Mouse (Mus musculus): Measurements from ENCODE around the gene Vwa3b. TPM values are rescaled to one million over a fixed set of nuclear protein-coding genes. Genes with fewer than 3 reads are reported as not detected.
"Not testable (repeated sequence)": the region's sequence is repeated elsewhere in the genome, so short reads cannot be mapped to it uniquely, and the experiment has no call there.

The Vwa3b gene
- polyA plus RNA-seq, 1 experiment from 2014 or later, result 0.21 TPM

- no peaks in the 10 kb centered on the region for H3K27me3 ChIP-seq (ENCODE audit: low read depth, poor library complexity, severe bottlenecking)
- H3K4me3 ChIP-seq, result no peak overlapping the region
- H3K9me3 ChIP-seq (replicated peaks), result no peaks in the 10 kb centered on the region
- 66% methylated on average over 6 of the region's 6 CpGs for WGBS
- H3K27ac ChIP-seq (replicated peaks), result no peak overlapping the region; the same call in 1 of the 2 replicates
- no peaks in the 10 kb centered on the region for H3K36me3 ChIP-seq
- DNase-seq (ENCODE audit: low spot score), result no peak
- H3K4me1 ChIP-seq, result peaks cover 5% of the 10 kb centered on the region; the same call in 1 of the 2 replicates
Measured at GRCm38 (mm10) chr1:36996561-36997213, 29.7 kb upstream of the Vwa3b start.

DNA sequence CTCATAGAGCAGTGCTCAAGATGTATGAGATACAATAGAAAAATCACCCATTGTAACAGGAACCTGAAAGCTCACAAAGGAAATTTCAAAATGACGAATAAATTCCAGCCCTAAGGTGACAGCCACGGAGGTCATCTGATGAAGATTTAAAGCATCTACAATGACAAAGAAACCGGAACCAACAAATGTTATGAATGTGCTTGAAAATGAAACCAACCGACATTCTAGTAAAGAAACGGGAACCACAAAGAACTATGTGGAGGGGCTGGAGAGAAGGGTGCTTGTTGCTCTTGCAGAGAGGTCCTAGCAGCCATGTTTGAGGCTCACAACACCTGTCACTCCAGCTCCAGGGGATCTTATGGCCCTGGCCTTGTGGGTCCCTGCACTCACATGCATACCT lies 26.1 kb upstream of the Vwa3b start:
- Histone ChIP-seq H3K4me3 (no peak overlapping the region), H3K4me1 (peaks cover 8% of the 10 kb centered on the region; the same call in 1 of the 2 replicates), H3K36me3 (no peaks in the 10 kb centered on the region), H3K27me3 (ENCODE audit: low read depth, poor library complexity, severe bottlenecking) (no peaks in the 10 kb centered on the region), H3K9me3 (replicated peaks) (no peaks in the 10 kb centered on the region), H3K27ac (replicated peaks) (no peak overlapping the region)
- DNase-seq (ENCODE audit: low spot score), result no peak
- 79% methylated on average over 5 of the region's 5 CpGs for WGBS

GRCm38 (mm10) chr1:37001636-37002315 lies 24.6 kb upstream of the Vwa3b start:
- Histone ChIP-seq H3K9me3 (replicated peaks) (no peaks in the 10 kb centered on the region), H3K4me1 (peaks cover 8% of the 10 kb centered on the region; the same call in 1 of the 2 replicates), H3K27ac (replicated peaks) (no peak overlapping the region), H3K36me3 (no peaks in the 10 kb centered on the region), H3K27me3 (ENCODE audit: low read depth, poor library complexity, severe bottlenecking) (no peaks in the 10 kb centered on the region), H3K4me3 (no peak overlapping the region)
- 40% methylated on average over 7 of the region's 7 CpGs for WGBS
- DNase-seq (ENCODE audit: low spot score), result no peak

DNA sequence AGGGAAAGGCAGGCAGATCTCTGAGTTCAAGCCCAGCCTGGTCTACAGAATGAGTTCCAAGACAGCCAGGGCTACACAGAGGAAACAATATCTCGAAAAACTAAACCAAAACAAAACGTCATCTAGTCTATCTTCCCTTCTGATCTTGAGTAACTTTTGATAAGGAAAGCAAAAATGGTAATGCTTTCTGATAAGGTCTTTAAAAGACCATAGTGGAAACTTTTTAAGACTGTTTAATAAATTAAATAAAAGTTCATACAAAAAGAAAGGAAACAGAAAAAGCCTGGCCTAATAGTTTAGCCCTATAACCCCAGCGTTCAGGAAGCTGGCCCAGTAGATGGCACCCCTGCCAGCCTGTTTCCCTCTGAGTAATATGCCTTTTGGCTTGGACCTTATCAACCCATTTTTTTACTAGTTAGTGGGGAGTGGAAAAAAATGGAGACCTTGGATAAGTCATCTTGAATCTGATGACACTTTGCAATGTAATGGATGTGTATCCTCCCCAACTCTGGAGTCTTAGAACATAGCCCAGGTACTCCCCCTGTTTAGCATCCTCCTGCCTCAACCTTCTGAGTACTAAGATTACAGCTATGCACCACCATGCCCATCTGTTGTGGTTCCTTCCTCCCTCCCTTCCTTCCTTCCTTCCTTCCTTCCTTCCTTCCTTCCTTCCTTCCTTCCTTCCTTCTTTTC lies 23.9 kb upstream of the Vwa3b start:
- Histone ChIP-seq H3K9me3 (replicated peaks) (no peaks in the 10 kb centered on the region), H3K27me3 (ENCODE audit: low read depth, poor library complexity, severe bottlenecking) (no peaks in the 10 kb centered on the region), H3K27ac (replicated peaks) (no peak overlapping the region), H3K36me3 (no peaks in the 10 kb centered on the region), H3K4me3 (no peak overlapping the region), H3K4me1 (peaks cover 8% of the 10 kb centered on the region; the same call in 1 of the 2 replicates)
- no peak for DNase-seq (ENCODE audit: low spot score)
- WGBS, result 74% methylated on average over 3 of the region's 3 CpGs

DNA sequence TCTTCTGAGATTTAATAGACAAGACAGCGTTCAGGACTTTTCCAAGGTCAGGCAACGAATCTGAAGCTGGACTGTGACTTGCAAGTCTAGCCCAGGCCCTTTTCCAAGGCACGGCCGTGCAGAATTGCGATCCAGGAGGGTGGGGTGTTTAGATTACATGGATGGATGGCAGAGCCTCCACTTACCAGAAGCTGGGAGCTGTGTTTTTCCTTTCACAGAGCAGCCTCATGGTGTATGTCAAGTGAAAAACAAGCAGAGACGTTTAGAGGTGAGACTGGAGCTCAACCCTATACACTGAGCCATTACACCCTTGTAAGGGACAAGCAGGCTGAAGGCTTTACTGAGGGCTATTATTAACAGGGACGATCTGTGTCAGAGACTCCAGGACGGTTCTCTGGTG lies 21.9 kb upstream of the Vwa3b start:
- H3K9me3 ChIP-seq (replicated peaks), result no peaks in the 10 kb centered on the region
- H3K4me1 ChIP-seq, result peaks cover 8% of the 10 kb centered on the region; the same call in 1 of the 2 replicates
- H3K4me3 ChIP-seq, result no peak overlapping the region
- DNase-seq (ENCODE audit: low spot score), result no peak
- no peaks in the 10 kb centered on the region for H3K36me3 ChIP-seq
- 84% methylated on average over 8 of the region's 8 CpGs for WGBS
- H3K27ac ChIP-seq (replicated peaks), result no peak overlapping the region
- H3K27me3 ChIP-seq (ENCODE audit: low read depth, poor library complexity, severe bottlenecking), result no peaks in the 10 kb centered on the region

DNA sequence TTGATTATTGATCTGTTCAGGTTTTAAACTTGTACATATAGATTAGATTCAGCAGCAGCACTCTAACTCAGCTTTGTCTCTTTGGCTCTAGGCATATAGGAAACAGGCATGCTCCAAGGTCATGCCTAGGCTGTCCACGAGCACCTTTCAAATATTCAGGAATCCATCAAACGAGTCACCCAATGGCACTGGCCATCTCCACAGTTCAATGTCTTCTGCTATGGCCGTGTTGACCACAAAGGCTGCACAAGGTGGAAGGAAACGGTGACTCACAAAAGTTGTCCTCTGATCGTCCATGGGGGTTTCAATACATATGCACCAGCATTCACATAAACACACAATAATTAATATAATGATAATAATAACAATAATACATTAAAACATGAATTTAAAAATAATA lies 21.4 kb upstream of the Vwa3b start:
- Histone ChIP-seq H3K27me3 (ENCODE audit: low read depth, poor library complexity, severe bottlenecking) (no peaks in the 10 kb centered on the region), H3K36me3 (no peaks in the 10 kb centered on the region), H3K4me1 (peaks cover 8% of the 10 kb centered on the region; the same call in 1 of the 2 replicates), H3K27ac (replicated peaks) (no peak overlapping the region), H3K4me3 (no peak overlapping the region), H3K9me3 (replicated peaks) (no peaks in the 10 kb centered on the region)
- DNase-seq (ENCODE audit: low spot score), result no peak
- WGBS, result 90% methylated on average over 5 of the region's 5 CpGs

DNA sequence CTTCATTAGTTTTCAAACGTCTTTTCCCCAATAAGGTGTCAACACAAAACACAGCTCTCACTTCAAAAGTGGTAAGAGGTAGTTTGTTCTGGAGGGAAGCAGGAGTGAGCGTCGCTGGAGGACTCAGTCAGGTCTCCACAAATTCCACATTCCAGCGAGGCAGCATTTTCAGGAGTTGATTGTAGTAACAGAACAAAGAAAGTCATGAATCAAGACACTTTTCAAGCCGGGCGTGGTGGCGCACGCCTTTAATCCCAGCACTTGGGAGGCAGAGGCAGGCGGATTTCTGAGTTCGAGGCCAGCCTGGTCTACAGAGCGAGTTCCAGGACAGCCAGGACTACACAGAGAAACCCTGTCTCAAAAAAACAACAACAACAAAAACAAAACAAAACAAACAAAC lies 19.9 kb upstream of the Vwa3b start:
- H3K4me3 ChIP-seq; H3K36me3 ChIP-seq; H3K27me3 ChIP-seq (ENCODE audit: low read depth, poor library complexity, severe bottlenecking); DNase-seq (ENCODE audit: low spot score); H3K27ac ChIP-seq (replicated peaks); H3K9me3 ChIP-seq (replicated peaks); H3K4me1 ChIP-seq: not testable (repeated sequence)
- 92% methylated on average over 11 of the region's 11 CpGs for WGBS

DNA sequence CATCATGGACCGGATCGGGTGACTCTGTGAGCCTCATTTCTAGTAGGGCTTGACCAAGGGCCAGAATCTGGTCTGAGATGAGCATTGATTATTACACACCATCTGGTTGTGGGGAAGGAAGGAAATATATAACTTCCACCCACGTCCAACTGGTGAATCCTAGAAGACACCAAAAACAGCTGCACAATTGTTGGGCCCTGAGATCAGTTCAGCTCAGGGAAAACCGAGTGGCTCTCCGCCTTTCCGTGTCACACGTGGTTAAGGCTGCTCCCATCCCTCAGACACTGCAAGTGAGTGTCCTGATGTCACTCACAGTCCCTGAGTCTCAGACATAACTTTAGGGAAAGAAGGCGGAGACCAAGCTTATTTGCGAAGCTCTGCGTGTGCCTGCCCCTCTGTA lies 16.5 kb upstream of the Vwa3b start:
- 82% methylated on average over 10 of the region's 10 CpGs for WGBS
- H3K36me3 ChIP-seq, result no peaks in the 10 kb centered on the region
- no peak overlapping the region for H3K27ac ChIP-seq (replicated peaks)
- DNase-seq (ENCODE audit: low spot score), result no peak
- H3K4me3 ChIP-seq, result no peak overlapping the region
- H3K4me1 ChIP-seq, result no peaks in the 10 kb centered on the region
- no peaks in the 10 kb centered on the region for H3K27me3 ChIP-seq (ENCODE audit: low read depth, poor library complexity, severe bottlenecking)
- no peaks in the 10 kb centered on the region for H3K9me3 ChIP-seq (replicated peaks)

DNA sequence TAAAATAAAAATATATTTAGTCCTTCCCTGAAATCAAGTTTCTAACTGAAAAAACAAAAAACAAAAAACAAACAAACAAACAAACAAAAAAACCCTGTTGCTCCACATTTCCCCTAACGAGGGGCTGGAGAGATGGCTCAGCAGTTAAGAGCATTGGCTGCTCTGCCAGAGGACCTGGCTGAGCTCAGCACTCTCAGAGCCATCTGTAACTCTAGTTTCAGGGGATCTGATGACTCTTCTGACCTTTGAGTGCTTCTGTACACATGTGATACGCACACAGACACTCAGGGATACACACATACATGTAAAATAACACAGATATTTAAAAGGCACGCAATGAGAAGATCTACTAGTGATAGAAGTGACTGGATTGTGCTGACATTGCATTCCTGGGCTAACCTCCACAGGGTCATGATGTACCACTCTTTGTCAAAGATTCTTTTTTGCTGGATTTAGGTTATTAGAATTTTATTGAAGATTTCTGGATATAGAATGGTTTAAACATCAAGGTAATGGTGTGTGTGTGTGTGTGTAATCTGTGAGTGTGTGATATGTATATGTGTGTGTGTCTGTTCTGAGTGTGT lies 14.7 kb upstream of the Vwa3b start:
- WGBS, result 77% methylated on average over 3 of the region's 3 CpGs
- H3K27ac ChIP-seq (replicated peaks), result no peak overlapping the region
- H3K4me3 ChIP-seq, result no peak overlapping the region
- no peaks in the 10 kb centered on the region for H3K9me3 ChIP-seq (replicated peaks)
- no peaks in the 10 kb centered on the region for H3K27me3 ChIP-seq (ENCODE audit: low read depth, poor library complexity, severe bottlenecking)
- no peak for DNase-seq (ENCODE audit: low spot score)
- H3K36me3 ChIP-seq, result no peaks in the 10 kb centered on the region
- no peaks in the 10 kb centered on the region for H3K4me1 ChIP-seq

- DNase-seq (ENCODE audit: low spot score), result no peak
- 91% methylated on average over 2 of the region's 2 CpGs for WGBS
- Histone ChIP-seq H3K4me1 (no peaks in the 10 kb centered on the region), H3K27me3 (ENCODE audit: low read depth, poor library complexity, severe bottlenecking) (no peaks in the 10 kb centered on the region), H3K4me3 (no peak overlapping the region), H3K36me3 (no peaks in the 10 kb centered on the region), H3K9me3 (replicated peaks) (no peaks in the 10 kb centered on the region), H3K27ac (replicated peaks) (no peak overlapping the region)
Measured at GRCm38 (mm10) chr1:37013006-37013405, 13.4 kb upstream of the Vwa3b start.

GRCm38 (mm10) chr1:37013687-37014086 lies 12.7 kb upstream of the Vwa3b start:
- WGBS, result 80% methylated on average over 7 of the region's 7 CpGs
- Histone ChIP-seq H3K4me3 (no peak overlapping the region), H3K27me3 (ENCODE audit: low read depth, poor library complexity, severe bottlenecking) (no peaks in the 10 kb centered on the region), H3K36me3 (no peaks in the 10 kb centered on the region), H3K9me3 (replicated peaks) (no peaks in the 10 kb centered on the region), H3K27ac (replicated peaks) (no peak overlapping the region), H3K4me1 (no peaks in the 10 kb centered on the region)
- DNase-seq (ENCODE audit: low spot score), result no peak

- WGBS, result 93% methylated on average over 6 of the region's 6 CpGs
- no peaks in the 10 kb centered on the region for H3K27me3 ChIP-seq (ENCODE audit: low read depth, poor library complexity, severe bottlenecking)
- no peak for DNase-seq (ENCODE audit: low spot score)
Measured at GRCm38 (mm10) chr1:37019017-37019416, 7.4 kb upstream of the Vwa3b start.

DNA sequence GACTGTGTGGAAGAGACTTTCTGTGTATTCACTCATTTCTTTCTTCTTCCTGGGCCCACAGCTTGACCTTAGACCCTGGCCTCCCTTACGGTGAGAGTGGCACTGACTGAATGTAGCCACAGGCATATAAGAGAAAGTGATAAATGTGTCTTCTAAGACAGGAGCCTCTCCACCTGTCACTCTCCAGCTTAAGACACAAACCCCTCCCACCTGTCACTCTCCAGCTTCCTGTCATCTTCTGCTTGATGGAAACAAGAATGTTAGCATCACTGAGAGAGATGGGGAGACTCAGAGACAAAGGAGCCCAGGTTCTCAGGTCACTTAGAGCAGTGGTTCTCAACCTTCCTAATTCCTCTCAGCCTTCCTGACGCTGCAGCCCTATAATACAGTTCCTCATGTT lies 3.7 kb upstream of the Vwa3b start:
- Histone ChIP-seq H3K9me3 (replicated peaks) (no peaks in the 10 kb centered on the region), H3K27me3 (ENCODE audit: low read depth, poor library complexity, severe bottlenecking) (no peaks in the 10 kb centered on the region), H3K4me3 (no peak overlapping the region), H3K27ac (replicated peaks) (no peak overlapping the region), H3K36me3 (no peaks in the 10 kb centered on the region), H3K4me1 (peaks cover 7% of the 10 kb centered on the region)
- 78% methylated on average over 2 of the region's 2 CpGs for WGBS
- DNase-seq (ENCODE audit: low spot score), result no peak

More at GRCm38 (mm10) chr1:37019017-37019416, 7.4 kb upstream of the Vwa3b start:
- Histone ChIP-seq H3K4me3 (no peak overlapping the region), H3K36me3 (no peaks in the 10 kb centered on the region), H3K27ac (replicated peaks) (no peak overlapping the region), H3K9me3 (replicated peaks) (no peaks in the 10 kb centered on the region), H3K4me1 (no peaks in the 10 kb centered on the region)
